Comparison of ENCODE assay signal across 12 mouse cellular contexts in the genomic region with DNA sequence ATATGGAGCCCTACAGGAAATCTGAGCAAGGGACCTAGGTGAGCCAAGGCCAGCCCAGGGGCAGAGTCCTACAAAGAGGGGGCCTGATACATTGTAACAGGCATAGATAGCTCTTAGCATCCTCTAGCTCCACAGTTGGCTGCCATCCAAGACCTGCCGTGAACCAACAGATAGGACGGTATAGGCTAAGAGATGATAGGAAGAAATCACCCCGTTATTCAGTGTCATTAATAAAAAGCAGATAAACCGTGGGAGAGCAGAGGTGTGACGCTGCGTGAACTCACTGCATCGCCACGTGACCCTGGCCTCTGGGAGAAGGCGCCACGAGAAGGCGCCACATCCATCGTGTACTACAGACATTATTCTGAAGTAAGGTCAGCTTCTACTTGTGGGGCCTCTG. TPM values are rescaled to one million over a fixed set of nuclear protein-coding genes. Genes with fewer than 3 reads are reported as not detected.
A peak's percentile ranks its signal among the peaks of the same experiment; 100 is the strongest.
DNase-seq lines count a peak whose midpoint lies in the region; ATAC-seq and TF ChIP-seq lines count a peak whose summit lies in the region.
"Had no signal": no experiment of that assay in that cellular context is flagged by ENCODE, and none has a peak within 500 bp of the region (broad histone marks: within the 10 kb centered on the region; RNA-seq: fewer than 3 reads in every experiment).

No protein-coding gene starts in this region.

- intact Hi-C loops in left cerebral cortex, adult 2 months (cut with DNase I): no loop called here
- intact Hi-C loops in left cerebral cortex, postnatal 36 days (cut with DNase I): no loop called here

- 0 out of 2 replicates have a peak overlapping the region, but pooled peaks have one; percentile 18 for H3K27ac ChIP-seq in embryonic facial prominence, embryonic 14.5 days (replicated peaks; ENCODE audit: low read depth, low read length)
- H3K27ac ChIP-seq in embryonic facial prominence, embryonic 10.5 days (replicated peaks): no peak overlapping the region
- H3K27ac ChIP-seq in left cerebral cortex, adult 2 months: peak overlapping the region; percentile 50; the same call in 1 of the 2 replicates
- no peak overlapping the region for H3K27ac ChIP-seq in liver, embryonic 15.5 days (replicated peaks)
- H3K27ac ChIP-seq: midbrain, embryonic 15.5 days had no signal

- no peak overlapping the region for H3K4me3 ChIP-seq in embryonic facial prominence, embryonic 14.5 days (ENCODE audit: low read depth, low read length)
- H3K4me3 ChIP-seq in embryonic facial prominence, embryonic 10.5 days: no peak overlapping the region
- no peak overlapping the region for H3K4me3 ChIP-seq in left cerebral cortex, adult 2 months
- no peak overlapping the region for H3K4me3 ChIP-seq in liver, embryonic 15.5 days (replicated peaks)
- H3K4me3 ChIP-seq: midbrain, embryonic 15.5 days had no signal

- no peak for TF ChIP-seq CTCF in left cerebral cortex, adult 2 months (IDR thresholded peaks at IDR 0.05)

- no peak overlapping the region for H3K4me2 ChIP-seq in embryonic facial prominence, embryonic 14.5 days (ENCODE audit: low read depth, low read length)
- H3K4me2 ChIP-seq in liver, embryonic 15.5 days: no peak overlapping the region
- H3K4me2 ChIP-seq: midbrain, embryonic 15.5 days had no signal

- H3K9me3 ChIP-seq in embryonic facial prominence, embryonic 14.5 days (ENCODE audit: control insufficient read depth, low read length): no peaks in the 10 kb centered on the region
- H3K9me3 ChIP-seq in embryonic facial prominence, embryonic 10.5 days: no peaks in the 10 kb centered on the region
- no peaks in the 10 kb centered on the region for H3K9me3 ChIP-seq in liver, embryonic 15.5 days (replicated peaks)
- H3K9me3 ChIP-seq: midbrain, embryonic 15.5 days had no signal

- peaks cover 23% of the 10 kb centered on the region; the same call in 1 of the 2 replicates for H3K36me3 ChIP-seq in embryonic facial prominence, embryonic 14.5 days (ENCODE audit: control insufficient read depth, insufficient read depth, low read length)
- H3K36me3 ChIP-seq in embryonic facial prominence, embryonic 10.5 days (replicated peaks): peaks cover 70% of the 10 kb centered on the region
- no peaks in the 10 kb centered on the region for H3K36me3 ChIP-seq in liver, embryonic 15.5 days (replicated peaks)
- H3K36me3 ChIP-seq: midbrain, embryonic 15.5 days had no signal

- no peaks in the 10 kb centered on the region for H3K27me3 ChIP-seq in embryonic facial prominence, embryonic 14.5 days (replicated peaks; ENCODE audit: control insufficient read depth, insufficient read depth, low read length)
- no peaks in the 10 kb centered on the region for H3K27me3 ChIP-seq in embryonic facial prominence, embryonic 10.5 days (replicated peaks; ENCODE audit: low read depth, poor library complexity, severe bottlenecking)
- no peaks in the 10 kb centered on the region for H3K27me3 ChIP-seq in liver, embryonic 15.5 days
- H3K27me3 ChIP-seq: midbrain, embryonic 15.5 days had no signal

- H3K4me1 ChIP-seq in embryonic facial prominence, embryonic 14.5 days (ENCODE audit: control insufficient read depth, insufficient read depth, low read length): no peaks in the 10 kb centered on the region
- no peaks in the 10 kb centered on the region for H3K4me1 ChIP-seq in embryonic facial prominence, embryonic 10.5 days
- peaks cover 29% of the 10 kb centered on the region for H3K4me1 ChIP-seq in liver, embryonic 15.5 days (replicated peaks)
- H3K4me1 ChIP-seq: midbrain, embryonic 15.5 days had no signal

- no peak overlapping the region for H3K9ac ChIP-seq in embryonic facial prominence, embryonic 14.5 days (ENCODE audit: low read depth, low read length)
- no peak overlapping the region for H3K9ac ChIP-seq in liver, embryonic 15.5 days
- H3K9ac ChIP-seq: midbrain, embryonic 15.5 days had no signal

- no peak for DNase-seq in embryonic facial prominence, embryonic 14.5 days (ENCODE audit: low spot score)
- no peak for DNase-seq in embryonic facial prominence, embryonic 10.5 days (ENCODE audit: low spot score)
- DNase-seq in left cerebral cortex, adult 2 months (ENCODE audit: extremely low spot score in 1 of 2, low spot score in 2 of 2): no peak
- no peak for DNase-seq in left cerebral cortex, postnatal 36 days (ENCODE audit: low spot score in 2 of 2)
- no peak for DNase-seq in thymus, postnatal 10 days (ENCODE audit: low spot score in 2 of 2)
- DNase-seq in ovary, postnatal 36 days (ENCODE audit: low spot score): no peak
- DNase-seq: adrenal gland, postnatal 25 days; cerebellum, adult 8-10 months had no signal

- 83% methylated on average over 12 of the region's 12 CpGs for WGBS in embryonic facial prominence, embryonic 14.5 days
- 93% methylated on average over 12 of the region's 12 CpGs for WGBS in embryonic facial prominence, embryonic 10.5 days
- WGBS in liver, embryonic 15.5 days (ENCODE audit: insufficient replicate concordance): 49% methylated on average over 12 of the region's 12 CpGs

- ATAC-seq in embryonic facial prominence, embryonic 14.5 days (ENCODE audit: low read depth): no peak
- ATAC-seq in erythroblast, adult 5-6 weeks (replicated peaks; ENCODE audit: low FRiP score, poor library complexity, severe bottlenecking): peak; percentile 46
- ATAC-seq in liver, embryonic 15.5 days (ENCODE audit: insufficient read depth): peak; percentile 66
- ATAC-seq: midbrain, embryonic 15.5 days had no signal

RNA-seq across cellular contexts. Expression of gene Tmem204, which starts 19.5 kb away (rescaled TPM):
- 22.6 and 23.2 TPM in 2 replicates for polyA plus RNA-seq in embryonic facial prominence, embryonic 14.5 days (2014; fragmentation: Nextera tagmentation; extraction: Ambion mirVana)
- polyA plus RNA-seq in embryonic facial prominence, embryonic 10.5 days (2016; fragmentation: Nextera tagmentation; extraction: Ambion mirVana): 10.6 and 11.0 TPM in 2 replicates
- total RNA-seq in left cerebral cortex, adult 2 months (2021): 10 to 100 TPM in 1 of 2 experiments, 1 to 10 TPM in 1; 9.5 to 11.1 TPM
- 10 to 100 TPM in 1 of 2 experiments, 1 to 10 TPM in 1; 9.1 to 10.3 TPM for total RNA-seq in left cerebral cortex, postnatal 36 days (2021)
- not detected in 2 replicates for total RNA-seq in erythroblast, adult 5-6 weeks (2015; ENCODE audit: low replicate concordance)
- not detected in 2 replicates for total RNA-seq in erythroblast, adult 5-6 weeks (2017; ENCODE audit: low replicate concordance)
- polyA plus RNA-seq in liver, embryonic 15.5 days (2015; fragmentation: Nextera tagmentation; extraction: Ambion mirVana): 5.6 and 6.5 TPM in 2 replicates

RNA-seq across cellular contexts. Expression of gene Ift140, which starts 48.0 kb away (rescaled TPM):
- polyA plus RNA-seq in embryonic facial prominence, embryonic 14.5 days (2014; fragmentation: Nextera tagmentation; extraction: Ambion mirVana): 13.9 and 17.5 TPM in 2 replicates
- 31.5 and 31.6 TPM in 2 replicates for polyA plus RNA-seq in embryonic facial prominence, embryonic 10.5 days (2016; fragmentation: Nextera tagmentation; extraction: Ambion mirVana)
- total RNA-seq in left cerebral cortex, adult 2 months (2021): 10 to 100 TPM; 17.9 to 21.0 TPM
- 10 to 100 TPM; 18.6 to 25.5 TPM for total RNA-seq in left cerebral cortex, postnatal 36 days (2021)
- 61.9 and 62.3 TPM in 2 replicates for total RNA-seq in erythroblast, adult 5-6 weeks (2015; ENCODE audit: low replicate concordance)
- 158 and 187 TPM in 2 replicates for total RNA-seq in erythroblast, adult 5-6 weeks (2017; ENCODE audit: low replicate concordance)
- polyA plus RNA-seq in liver, embryonic 15.5 days (2015; fragmentation: Nextera tagmentation; extraction: Ambion mirVana): 139 and 156 TPM in 2 replicates

RNA-seq across cellular contexts. Expression of gene Cramp1l, which starts 48.3 kb away (rescaled TPM):
- 7.1 and 7.7 TPM in 2 replicates for polyA plus RNA-seq in embryonic facial prominence, embryonic 14.5 days (2014; fragmentation: Nextera tagmentation; extraction: Ambion mirVana)
- 8.3 and 8.6 TPM in 2 replicates for polyA plus RNA-seq in embryonic facial prominence, embryonic 10.5 days (2016; fragmentation: Nextera tagmentation; extraction: Ambion mirVana)
- 10 to 100 TPM; 31.9 to 33.9 TPM for total RNA-seq in left cerebral cortex, adult 2 months (2021)
- total RNA-seq in left cerebral cortex, postnatal 36 days (2021): 10 to 100 TPM; 28.6 to 29.0 TPM
- 16.7 and 18.0 TPM in 2 replicates for total RNA-seq in erythroblast, adult 5-6 weeks (2015; ENCODE audit: low replicate concordance)
- 16.2 and 19.0 TPM in 2 replicates for total RNA-seq in erythroblast, adult 5-6 weeks (2017; ENCODE audit: low replicate concordance)
- polyA plus RNA-seq in liver, embryonic 15.5 days (2015; fragmentation: Nextera tagmentation; extraction: Ambion mirVana): 2.9 and 4.3 TPM in 2 replicates

RNA-seq across cellular contexts. Expression of gene Telo2, which starts 51.9 kb away (rescaled TPM):
- 24.8 and 37.2 TPM in 2 replicates for polyA plus RNA-seq in embryonic facial prominence, embryonic 14.5 days (2014; fragmentation: Nextera tagmentation; extraction: Ambion mirVana)
- polyA plus RNA-seq in embryonic facial prominence, embryonic 10.5 days (2016; fragmentation: Nextera tagmentation; extraction: Ambion mirVana): 54.0 and 55.5 TPM in 2 replicates
- total RNA-seq in left cerebral cortex, adult 2 months (2021): 10 to 100 TPM; 25.8 to 30.7 TPM
- total RNA-seq in left cerebral cortex, postnatal 36 days (2021): 10 to 100 TPM; 24.3 to 30.0 TPM
- total RNA-seq in erythroblast, adult 5-6 weeks (2015; ENCODE audit: low replicate concordance): 3.5 and 5.9 TPM in 2 replicates
- total RNA-seq in erythroblast, adult 5-6 weeks (2017; ENCODE audit: low replicate concordance): 6.3 and 11.6 TPM in 2 replicates
- 14.3 and 17.4 TPM in 2 replicates for polyA plus RNA-seq in liver, embryonic 15.5 days (2015; fragmentation: Nextera tagmentation; extraction: Ambion mirVana)

RNA-seq across cellular contexts. Expression of gene Ptx4, which starts 56.7 kb away (rescaled TPM):
- polyA plus RNA-seq in embryonic facial prominence, embryonic 14.5 days (2014; fragmentation: Nextera tagmentation; extraction: Ambion mirVana): 1.8 and 2.9 TPM in 2 replicates
- polyA plus RNA-seq in embryonic facial prominence, embryonic 10.5 days (2016; fragmentation: Nextera tagmentation; extraction: Ambion mirVana): 0.09 and 0.14 TPM in 2 replicates
- total RNA-seq in left cerebral cortex, adult 2 months (2021): under 1 TPM; 0.33 to 0.63 TPM
- total RNA-seq in left cerebral cortex, postnatal 36 days (2021): under 1 TPM; 0.67 to 0.91 TPM
- total RNA-seq in erythroblast, adult 5-6 weeks (2015; ENCODE audit: low replicate concordance): not detected in 2 replicates
- total RNA-seq in erythroblast, adult 5-6 weeks (2017; ENCODE audit: low replicate concordance): not detected in 2 replicates
- 0.06 and 0.10 TPM in 2 replicates for polyA plus RNA-seq in liver, embryonic 15.5 days (2015; fragmentation: Nextera tagmentation; extraction: Ambion mirVana)
- total RNA-seq: adrenal gland, postnatal 25 days had no signal
- polyA plus RNA-seq: C2C12; midbrain, embryonic 15.5 days had no signal

Comparison
In these comparisons a context has a peak if more than half of its experiments do, and no peak if none do; other contexts are left out.
1. H3K27ac ChIP-seq: peak in embryonic facial prominence, embryonic 14.5 days (single experiment) and left cerebral cortex, adult 2 months (single experiment); none in embryonic facial prominence, embryonic 10.5 days (single experiment) and liver, embryonic 15.5 days (single experiment).
2. RNA of gene Tmem204, which starts 19.5 kb away (total RNA-seq): 9.5 to 11.1 TPM in left cerebral cortex, adult 2 months and 9.1 to 10.3 TPM in left cerebral cortex, postnatal 36 days; not detected in erythroblast, adult 5-6 weeks; every median in the first group is over 10 times any median in the second.